8 mouse cellular contexts compared by ENCODE assay signal in genomic region chr7:139467896-139468279, GRCm38 (mm10).
A peak's percentile ranks its signal among the peaks of the same experiment; 100 is the strongest.
DNase-seq lines count a peak whose midpoint lies in the region; ATAC-seq and TF ChIP-seq lines count a peak whose summit lies in the region.

No protein-coding gene starts in this region.

- H3K9ac ChIP-seq in embryonic facial prominence, embryonic 15.5 days, result no peak overlapping the region
- H3K9ac ChIP-seq in intestine, postnatal 0 days (ENCODE audit: low read depth, low read length), result no peak overlapping the region
- peak overlapping the region; percentile 20 for H3K9ac ChIP-seq in lung, embryonic 14.5 days

- peak; percentile 49; the same call in 1 of the 2 replicates for TF ChIP-seq CTCF in intestine, postnatal 0 days (IDR thresholded peaks at IDR 0.05; ENCODE audit: low read depth)
- peak; percentile 31; the same call in 1 of the 2 replicates for TF ChIP-seq CTCF in lung, embryonic 14.5 days (IDR thresholded peaks at IDR 0.05; ENCODE audit: low read depth)

- no peak overlapping the region for H3K4me2 ChIP-seq in embryonic facial prominence, embryonic 15.5 days (replicated peaks)
- no peak overlapping the region for H3K4me2 ChIP-seq in intestine, postnatal 0 days (replicated peaks; ENCODE audit: low read depth)
- no peak overlapping the region for H3K4me2 ChIP-seq in lung, embryonic 14.5 days

- H3K36me3 ChIP-seq in embryonic facial prominence, embryonic 15.5 days, result no peaks in the 10 kb centered on the region
- peaks cover 3% of the 10 kb centered on the region; the same call in 1 of the 2 replicates for H3K36me3 ChIP-seq in intestine, postnatal 0 days (ENCODE audit: control insufficient read depth, insufficient read depth)
- no peaks in the 10 kb centered on the region for H3K36me3 ChIP-seq in lung, embryonic 14.5 days (ENCODE audit: insufficient read depth)

- peaks cover 48% of the 10 kb centered on the region for H3K4me1 ChIP-seq in embryonic facial prominence, embryonic 15.5 days
- H3K4me1 ChIP-seq in intestine, postnatal 0 days (replicated peaks; ENCODE audit: control insufficient read depth, insufficient read depth, low read length), result peaks cover 10% of the 10 kb centered on the region; the same call in 1 of the 2 replicates
- peaks cover 25% of the 10 kb centered on the region for H3K4me1 ChIP-seq in lung, embryonic 14.5 days (ENCODE audit: insufficient read depth)

- WGBS in embryonic facial prominence, embryonic 15.5 days, result 53% methylated on average over 4 of the region's 4 CpGs
- 51% methylated on average over 4 of the region's 4 CpGs for WGBS in intestine, postnatal 0 days
- WGBS in lung, embryonic 14.5 days, result 27% methylated on average over 4 of the region's 4 CpGs

- peak; percentile 34 to 47 for DNase-seq in right cerebral cortex, postnatal 10 days (ENCODE audit: low spot score in 2 of 2)
- no peak for DNase-seq in right cerebral cortex, adult 18-20 months
- peak; percentile 57 for DNase-seq in lung, embryonic 14.5 days
- DNase-seq in spleen, adult 18-20 months, result no peak
- DNase-seq in layer of hippocampus, postnatal 36 days, result no peak
- DNase-seq in layer of hippocampus, postnatal 14 days (ENCODE audit: low spot score in 2 of 2), result no peak

- peak; percentile 39; the same call in 1 of the 2 replicates for ATAC-seq in embryonic facial prominence, embryonic 15.5 days (ENCODE audit: insufficient number of reproducible peaks, low FRiP score, low TSS enrichment, low read depth)
- no peak for ATAC-seq in intestine, postnatal 0 days
- peak; percentile 46; the same call in 1 of the 2 replicates for ATAC-seq in lung, embryonic 14.5 days (ENCODE audit: insufficient read depth)

- H3K27me3 ChIP-seq in embryonic facial prominence, embryonic 15.5 days, result no peaks in the 10 kb centered on the region
- H3K27me3 ChIP-seq in intestine, postnatal 0 days (replicated peaks; ENCODE audit: control insufficient read depth, insufficient read depth, low read length), result no peaks in the 10 kb centered on the region
- no peaks in the 10 kb centered on the region for H3K27me3 ChIP-seq in lung, embryonic 14.5 days (ENCODE audit: insufficient read depth, low read length)

- no peak overlapping the region for H3K4me3 ChIP-seq in embryonic facial prominence, embryonic 15.5 days (replicated peaks)
- H3K4me3 ChIP-seq in intestine, postnatal 0 days (ENCODE audit: low read depth, low read length), result no peak overlapping the region
- H3K4me3 ChIP-seq in lung, embryonic 14.5 days (ENCODE audit: low read depth, low read length), result no peak overlapping the region

- H3K9me3 ChIP-seq in embryonic facial prominence, embryonic 15.5 days (replicated peaks), result no peaks in the 10 kb centered on the region
- no peaks in the 10 kb centered on the region for H3K9me3 ChIP-seq in intestine, postnatal 0 days (ENCODE audit: control insufficient read depth)
- no peaks in the 10 kb centered on the region for H3K9me3 ChIP-seq in lung, embryonic 14.5 days (ENCODE audit: low read depth, low read length)

- peak overlapping the region; percentile 34; the same call in 1 of the 2 replicates for H3K27ac ChIP-seq in embryonic facial prominence, embryonic 15.5 days (replicated peaks)
- no peak overlapping the region; the same call in 1 of the 2 replicates for H3K27ac ChIP-seq in intestine, postnatal 0 days (ENCODE audit: low read depth, low read length)
- peak overlapping the region; percentile 84 for H3K27ac ChIP-seq in lung, embryonic 14.5 days (ENCODE audit: low read depth)

Comparison
In these comparisons a context has a peak if more than half of its experiments do, and no peak if none do; other contexts are left out.
1. DNase-seq: peak in right cerebral cortex, postnatal 10 days (2 of 2) and lung, embryonic 14.5 days (single experiment); none in right cerebral cortex, adult 18-20 months (single experiment), spleen, adult 18-20 months (0 of 2), layer of hippocampus, postnatal 36 days (0 of 2) and layer of hippocampus, postnatal 14 days (0 of 2).